ENCODE assay signal across 7 mouse cellular contexts in the genomic region with DNA sequence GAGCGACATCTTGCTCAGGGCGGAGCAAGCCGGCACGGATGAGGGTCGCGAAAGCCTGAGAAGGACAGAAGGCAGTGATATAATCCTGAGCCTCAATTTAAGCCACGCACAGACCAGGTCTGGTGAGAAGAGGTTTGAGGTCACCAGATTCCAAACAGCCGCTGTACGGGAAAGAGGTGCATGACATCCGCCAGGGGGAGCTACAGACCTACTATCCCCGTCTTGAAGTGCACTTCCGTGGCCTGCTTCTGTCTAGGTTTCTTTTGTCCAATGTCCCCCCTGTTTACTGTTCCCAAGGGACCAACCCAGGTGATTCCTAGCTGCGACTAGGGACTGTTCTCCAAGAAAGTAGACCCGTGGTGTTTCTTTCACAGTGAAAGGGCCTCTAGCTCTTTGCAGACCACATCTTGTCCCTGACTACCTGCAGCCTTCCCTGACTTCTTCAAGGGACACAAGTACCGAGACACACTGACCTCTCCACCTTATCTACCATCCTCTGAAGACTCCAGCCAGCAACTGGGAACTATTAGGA. TPM values are rescaled to one million over a fixed set of nuclear protein-coding genes. Genes with fewer than 3 reads are reported as not detected.
A peak's percentile ranks its signal among the peaks of the same experiment; 100 is the strongest.
DNase-seq lines count a peak whose midpoint lies in the region; ATAC-seq lines count a peak whose summit lies in the region.

Gene Dus2 (plus strand): TSS at position 482 of the 532 bp plus-strand sequence.

- 0 out of 2 replicates have a peak within 1 kb of the TSS, but pooled peaks have one; percentile 2 for H3K4me2 ChIP-seq in intestine, embryonic 14.5 days (ENCODE audit: low read length)

- H3K9me3 ChIP-seq in intestine, embryonic 14.5 days (ENCODE audit: control insufficient read depth, low read length) = no peaks in the 10 kb centered on the region
- no peaks in the 10 kb centered on the region for H3K9me3 ChIP-seq in midbrain, embryonic 10.5 days (replicated peaks)

- WGBS in intestine, embryonic 14.5 days = 10% methylated on average over 15 of the region's 15 CpGs
- 12% methylated on average over 15 of the region's 15 CpGs for WGBS in midbrain, embryonic 10.5 days

- intact Hi-C loops in gastrocnemius, postnatal 36 days (cut with DNase I) = loop anchor here (1.0 to 10.0 kb wide), 2 partner anchors 31 to 124 kb away; no protein-coding TSS in a partner anchor
- intact Hi-C loops in left cerebral cortex, postnatal 36 days (cut with DNase I) = no loop called here

- 0 out of 2 replicates have a peak, but pooled peaks cover 3% of the 10 kb centered on the region for H3K4me1 ChIP-seq in intestine, embryonic 14.5 days (replicated peaks; ENCODE audit: control insufficient read depth, insufficient read depth, low read length)
- 0 out of 2 replicates have a peak, but pooled peaks cover 7% of the 10 kb centered on the region for H3K4me1 ChIP-seq in midbrain, embryonic 10.5 days

- peak; percentile 79; the same call in 1 of the 2 replicates for ATAC-seq in intestine, embryonic 14.5 days (replicated peaks; ENCODE audit: low FRiP score, low TSS enrichment, low read depth)

- DNase-seq in adrenal gland, adult 18-20 months (ENCODE audit: low spot score in 2 of 2) = peak; percentile 82 to 88
- peak; percentile 94 for DNase-seq in embryo, embryonic 10 days (ENCODE audit: low spot score)
- DNase-seq in gastrocnemius, postnatal 36 days = peak; percentile 59 to 77
- DNase-seq in intestine, embryonic 14.5 days (ENCODE audit: low spot score) = peak; percentile 92
- DNase-seq in left cerebral cortex, postnatal 36 days (ENCODE audit: low spot score in 2 of 2) = peak; percentile 44 to 45
- peak; percentile 83 for DNase-seq in midbrain, embryonic 10.5 days (ENCODE audit: low spot score)
- DNase-seq in skeletal muscle tissue, adult 2 months (ENCODE audit: low read depth, low spot score) = peak; percentile 79

- H3K36me3 ChIP-seq in intestine, embryonic 14.5 days (ENCODE audit: control insufficient read depth, insufficient read depth, low read length) = no peaks in the 10 kb centered on the region
- no peaks in the 10 kb centered on the region for H3K36me3 ChIP-seq in midbrain, embryonic 10.5 days

- no peak within 1 kb of the TSS for H3K4me3 ChIP-seq in intestine, embryonic 14.5 days (ENCODE audit: low read depth, low read length)
- peak within 1 kb of the TSS; percentile 10; the same call in 1 of the 2 replicates for H3K4me3 ChIP-seq in midbrain, embryonic 10.5 days

- H3K27me3 ChIP-seq in intestine, embryonic 14.5 days (replicated peaks; ENCODE audit: control insufficient read depth, insufficient read depth, low read length) = no peaks in the 10 kb centered on the region
- H3K27me3 ChIP-seq in midbrain, embryonic 10.5 days (ENCODE audit: low read depth, poor library complexity, severe bottlenecking) = no peaks in the 10 kb centered on the region; the same call in 1 of the 2 replicates

- no peak within 1 kb of the TSS for H3K27ac ChIP-seq in intestine, embryonic 14.5 days (ENCODE audit: low read depth)
- H3K27ac ChIP-seq in midbrain, embryonic 10.5 days (replicated peaks) = peak within 1 kb of the TSS; percentile 57

- H3K9ac ChIP-seq in intestine, embryonic 14.5 days (ENCODE audit: low read length) = no peak within 1 kb of the TSS

RNA-seq across cellular contexts. Expression of gene Dus2, which starts in this region (rescaled TPM):
- total RNA-seq in adrenal gland, adult 18-20 months (2021) = 10 to 100 TPM; 14.2 to 21.2 TPM
- total RNA-seq in gastrocnemius, postnatal 36 days (2021) = 1 to 10 TPM; 9.7 to 10.0 TPM
- polyA plus RNA-seq in intestine, embryonic 14.5 days (2014; fragmentation: Nextera tagmentation; extraction: Ambion mirVana) = 18.3 and 18.7 TPM in 2 replicates
- 10 to 100 TPM; 16.4 to 19.3 TPM for total RNA-seq in left cerebral cortex, postnatal 36 days (2021)
- polyA plus RNA-seq in midbrain, embryonic 10.5 days (2016; fragmentation: Nextera tagmentation; extraction: Ambion mirVana) = 21.4 and 21.5 TPM in 2 replicates
